Mouse (Mus musculus): ENCODE results near the gene Hebp2. TPM values are rescaled to one million over a fixed set of nuclear protein-coding genes. Genes with fewer than 3 reads are reported as not detected.

Hebp2 gene
- polyA plus RNA-seq (2017; shearing (Covaris generic)): not detected

GRCm38 (mm10) chr10:18545813-18546235 lies at the start of gene Hebp2:
Hebp2 (minus strand) TSS chr10:18546076.

Other genes with a start within 250 kb of the Hebp2 start
- 0.26 TPM for gene Nhsl1, start 227.1 kb downstream of the Hebp2 start, polyA plus RNA-seq (2017; shearing (Covaris generic))
- 0.11 TPM for gene Arfgef3, start 197.9 kb upstream of the Hebp2 start, polyA plus RNA-seq (2017; shearing (Covaris generic))
- gene Gm4922, start 240.7 kb upstream of the Hebp2 start, polyA plus RNA-seq (2017; shearing (Covaris generic)): not detected